Mouse (Mus musculus): ENCODE measurements at regions not wholly inside any gene's neighbourhood (a gene's known extent, or its start where the extent isn't known, plus 50 kb on each side); places are given as distances from the start of the nearest gene placed in this dataset.

GRCm38 (mm10) chr12:7670114-7670513 is 307.3 kb upstream of the Apob start:
- TF ChIP-seq CTCF (conservative IDR thresholded peaks at IDR 0.05; ENCODE audit: low read length) (no peak), POU5F1 (IDR thresholded peaks at IDR 0.05; ENCODE audit: borderline replicate concordance, low read length) (no peak), NANOG (IDR thresholded peaks at IDR 0.05; ENCODE audit: borderline replicate concordance, low read length) (no peak)
